Mouse (Mus musculus): ENCODE measurements at regions not wholly inside any gene's neighbourhood (a gene's known extent, or its start where the extent isn't known, plus 50 kb on each side); places are given as distances from the start of the nearest gene placed in this dataset.

GRCm38 (mm10) chr13:71747003-71747965 is 216.2 kb downstream of the Irx1 start:
- WGBS = 76% methylated on average over 11 of the region's 11 CpGs
- TF ChIP-seq CTCF (conservative IDR thresholded peaks at IDR 0.05; ENCODE audit: insufficient read depth, insufficient read length, low read depth, low read length) (no peak), POLR2A (IDR thresholded peaks at IDR 0.05; ENCODE audit: low read depth, low read length) (no peak)
- no peak overlapping the region for H3K4me3 ChIP-seq (ENCODE audit: insufficient read depth, low read depth, low read length)
- DNase-seq = no peak
- no peaks in the 10 kb centered on the region for H3K4me1 ChIP-seq (ENCODE audit: control insufficient read depth, insufficient read depth, low read length)
- no peak overlapping the region for H3K27ac ChIP-seq (ENCODE audit: insufficient read depth, low read depth, low read length)
- H3K27me3 ChIP-seq (replicated peaks; ENCODE audit: control insufficient read depth, insufficient read depth, low read length) = no peaks in the 10 kb centered on the region
- H3K36me3 ChIP-seq (ENCODE audit: control insufficient read depth, insufficient read depth, low read length) = no peaks in the 10 kb centered on the region

DNA sequence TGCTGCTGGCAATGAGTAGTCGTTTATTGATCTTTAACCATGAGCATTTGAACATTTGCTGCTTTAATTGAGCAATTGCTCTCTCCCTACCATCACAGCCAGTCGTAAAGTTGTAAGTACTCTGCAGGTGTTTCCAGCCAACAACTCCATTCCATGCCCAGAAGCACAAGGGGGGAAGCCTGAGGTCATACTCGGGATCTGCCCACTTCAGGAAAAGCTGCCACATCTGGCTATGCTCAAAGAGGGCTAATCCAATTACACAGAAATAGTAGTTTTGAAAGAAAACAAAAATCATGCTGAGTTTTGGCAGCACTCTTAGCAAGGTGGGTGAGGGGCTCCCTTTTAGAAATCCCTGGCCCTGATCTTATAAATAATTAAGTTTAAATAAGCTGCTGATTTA is 217.0 kb downstream of the Irx1 start:
- Histone ChIP-seq H3K36me3 (ENCODE audit: control insufficient read depth, insufficient read depth, low read length) (no peaks in the 10 kb centered on the region), H3K27ac (ENCODE audit: insufficient read depth, low read depth, low read length) (no peak overlapping the region), H3K4me1 (ENCODE audit: control insufficient read depth, insufficient read depth, low read length) (no peaks in the 10 kb centered on the region), H3K27me3 (replicated peaks; ENCODE audit: control insufficient read depth, insufficient read depth, low read length) (no peaks in the 10 kb centered on the region), H3K4me3 (ENCODE audit: insufficient read depth, low read depth, low read length) (no peak overlapping the region)
- 32% methylated on average over 3 of the region's 3 CpGs for WGBS
- no peak for DNase-seq
- TF ChIP-seq CTCF (conservative IDR thresholded peaks at IDR 0.05; ENCODE audit: insufficient read depth, insufficient read length, low read depth, low read length) (no peak), POLR2A (IDR thresholded peaks at IDR 0.05; ENCODE audit: low read depth, low read length) (no peak)

- Histone ChIP-seq H3K27ac (ENCODE audit: insufficient read depth, low read depth, low read length) (no peak overlapping the region), H3K4me1 (ENCODE audit: control insufficient read depth, insufficient read depth, low read length) (no peaks in the 10 kb centered on the region), H3K4me3 (ENCODE audit: insufficient read depth, low read depth, low read length) (no peak overlapping the region), H3K27me3 (replicated peaks; ENCODE audit: control insufficient read depth, insufficient read depth, low read length) (no peaks in the 10 kb centered on the region), H3K36me3 (ENCODE audit: control insufficient read depth, insufficient read depth, low read length) (no peaks in the 10 kb centered on the region)
- DNase-seq = no peak
- WGBS = 69% methylated on average over 8 of the region's 8 CpGs
- TF ChIP-seq POLR2A (IDR thresholded peaks at IDR 0.05; ENCODE audit: low read depth, low read length) (no peak), CTCF (conservative IDR thresholded peaks at IDR 0.05; ENCODE audit: insufficient read depth, insufficient read length, low read depth, low read length) (no peak)
Measured at GRCm38 (mm10) chr13:71736821-71737345, 226.6 kb downstream of the Irx1 start.

DNA sequence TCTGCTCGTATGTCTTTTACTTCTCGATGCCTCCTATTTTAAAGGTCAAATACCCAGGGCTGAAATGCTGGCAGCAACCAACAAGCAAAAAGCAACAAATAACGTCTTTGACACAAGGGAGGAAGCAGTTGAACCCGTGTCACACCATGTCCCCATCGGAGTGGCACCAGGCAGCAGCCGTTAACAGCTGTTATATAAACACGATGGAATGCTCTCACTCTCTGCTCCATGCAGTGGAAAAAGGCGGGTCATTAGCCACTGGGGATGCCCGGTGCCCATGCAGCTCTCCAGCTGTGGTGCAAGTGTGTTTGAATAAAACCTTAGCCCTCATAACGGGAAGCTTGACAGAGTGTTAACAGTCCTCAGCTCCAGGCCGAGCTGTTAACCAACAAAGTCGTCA is 229.3 kb downstream of the Irx1 start:
- H3K4me3 ChIP-seq (ENCODE audit: insufficient read depth, low read depth, low read length) = no peak overlapping the region
- H3K27ac ChIP-seq (ENCODE audit: insufficient read depth, low read depth, low read length) = no peak overlapping the region
- no peaks in the 10 kb centered on the region for H3K4me1 ChIP-seq (ENCODE audit: control insufficient read depth, insufficient read depth, low read length)
- H3K36me3 ChIP-seq (ENCODE audit: control insufficient read depth, insufficient read depth, low read length) = no peaks in the 10 kb centered on the region
- DNase-seq = peak; percentile 48
- no peaks in the 10 kb centered on the region for H3K27me3 ChIP-seq (replicated peaks; ENCODE audit: control insufficient read depth, insufficient read depth, low read length)
- TF ChIP-seq CTCF (conservative IDR thresholded peaks at IDR 0.05; ENCODE audit: insufficient read depth, insufficient read length, low read depth, low read length) = no peak
- TF ChIP-seq POLR2A (IDR thresholded peaks at IDR 0.05; ENCODE audit: low read depth, low read length) = no peak
- 17% methylated on average over 12 of the region's 12 CpGs for WGBS

DNA sequence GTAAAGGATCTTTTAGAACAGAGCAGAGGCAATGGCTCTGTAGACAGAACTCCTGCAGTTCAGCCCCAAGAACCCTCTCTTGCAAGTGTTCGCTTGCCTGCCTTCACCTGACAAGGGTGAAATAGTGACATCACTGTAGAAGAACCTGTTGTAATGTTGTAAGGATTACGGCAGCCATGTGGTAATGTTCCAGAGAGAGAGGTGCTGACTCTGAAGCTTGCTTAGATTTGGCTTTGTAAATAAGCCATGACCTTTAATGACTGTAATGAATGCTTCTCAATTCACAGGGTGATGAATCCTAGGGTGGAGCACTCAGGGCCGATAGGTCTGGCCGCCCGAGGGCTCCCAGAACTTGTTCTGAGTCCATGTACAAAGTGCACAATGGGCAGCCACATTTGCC is 230.2 kb downstream of the Irx1 start:
- no peak overlapping the region for H3K4me3 ChIP-seq (ENCODE audit: insufficient read depth, low read depth, low read length)
- DNase-seq = peak; percentile 10
- 71% methylated on average over 5 of the region's 5 CpGs for WGBS

GRCm38 (mm10) chr13:71732903-71733302 is 230.6 kb downstream of the Irx1 start:
- H3K27ac ChIP-seq (ENCODE audit: insufficient read depth, low read depth, low read length) = no peak overlapping the region
- no peaks in the 10 kb centered on the region for H3K36me3 ChIP-seq (ENCODE audit: control insufficient read depth, insufficient read depth, low read length)
- no peak overlapping the region for H3K4me3 ChIP-seq (ENCODE audit: insufficient read depth, low read depth, low read length)
- no peaks in the 10 kb centered on the region for H3K27me3 ChIP-seq (replicated peaks; ENCODE audit: control insufficient read depth, insufficient read depth, low read length)
- no peak for TF ChIP-seq CTCF (conservative IDR thresholded peaks at IDR 0.05; ENCODE audit: insufficient read depth, insufficient read length, low read depth, low read length)
- no peak for DNase-seq
- no peaks in the 10 kb centered on the region for H3K4me1 ChIP-seq (ENCODE audit: control insufficient read depth, insufficient read depth, low read length)
- WGBS = 84% methylated on average over 1 of the region's 1 CpGs

More for the DNA sequence above, 230.2 kb downstream of the Irx1 start:
- TF ChIP-seq POLR2A (IDR thresholded peaks at IDR 0.05; ENCODE audit: low read depth, low read length) (no peak), CTCF (conservative IDR thresholded peaks at IDR 0.05; ENCODE audit: insufficient read depth, insufficient read length, low read depth, low read length) (no peak)
- H3K4me1 ChIP-seq (ENCODE audit: control insufficient read depth, insufficient read depth, low read length) = no peaks in the 10 kb centered on the region
- no peaks in the 10 kb centered on the region for H3K36me3 ChIP-seq (ENCODE audit: control insufficient read depth, insufficient read depth, low read length)
- no peak overlapping the region for H3K27ac ChIP-seq (ENCODE audit: insufficient read depth, low read depth, low read length)
- H3K27me3 ChIP-seq (replicated peaks; ENCODE audit: control insufficient read depth, insufficient read depth, low read length) = no peaks in the 10 kb centered on the region

- Histone ChIP-seq H3K27ac (ENCODE audit: insufficient read depth, low read depth, low read length) (no peak overlapping the region), H3K4me3 (ENCODE audit: insufficient read depth, low read depth, low read length) (no peak overlapping the region), H3K36me3 (ENCODE audit: control insufficient read depth, insufficient read depth, low read length) (no peaks in the 10 kb centered on the region), H3K27me3 (replicated peaks; ENCODE audit: control insufficient read depth, insufficient read depth, low read length) (no peaks in the 10 kb centered on the region), H3K4me1 (ENCODE audit: control insufficient read depth, insufficient read depth, low read length) (no peaks in the 10 kb centered on the region)
- TF ChIP-seq POLR2A (IDR thresholded peaks at IDR 0.05; ENCODE audit: low read depth, low read length) (no peak), CTCF (conservative IDR thresholded peaks at IDR 0.05; ENCODE audit: insufficient read depth, insufficient read length, low read depth, low read length) (no peak)
- WGBS = 40% methylated on average over 20 of the region's 20 CpGs
- DNase-seq = no peak
Measured at GRCm38 (mm10) chr13:71690069-71690817, 273.3 kb downstream of the Irx1 start.
